Mouse (Mus musculus): ENCODE measurements around the gene I830077J02Rik. TPM values are rescaled to one million over a fixed set of nuclear protein-coding genes. Genes with fewer than 3 reads are reported as not detected.

The I830077J02Rik gene
- polyA plus RNA-seq (2015; fragmentation: Nextera tagmentation; extraction: Ambion mirVana) = 0.18 and 0.71 TPM in 2 replicates

GRCm38 (mm10) chr3:105932240-105933071, at the start of gene I830077J02Rik:
Gene I830077J02Rik (minus strand): TSS chr3:105932664.

GRCm38 (mm10) chr3:105973411-105973810, 40.9 kb upstream of the I830077J02Rik start, which contains the start of gene Ovgp1:
Gene Ovgp1 (plus strand): TSS chr3:105973711.

GRCm38 (mm10) chr3:105959999-105960398, 27.5 kb upstream of the I830077J02Rik start, which contains the start of gene Atp5f1:
Gene Atp5f1 (minus strand): TSS chr3:105960099.

GRCm38 (mm10) chr3:105958974-105959580, 26.6 kb upstream of the I830077J02Rik start, which contains the start of gene Wdr77:
Gene Wdr77 (plus strand): TSS chr3:105959369.

Other genes starting within 250 kb of the I830077J02Rik start
- gene Ddx20, start 245.1 kb downstream of the I830077J02Rik start, polyA plus RNA-seq (2015; fragmentation: Nextera tagmentation; extraction: Ambion mirVana) = 13.8 and 16.1 TPM in 2 replicates
- gene Inka2, start 228.1 kb downstream of the I830077J02Rik start, polyA plus RNA-seq (2015; fragmentation: Nextera tagmentation; extraction: Ambion mirVana) = 11.3 and 11.4 TPM in 2 replicates
- gene Rap1a, start 131.3 kb downstream of the I830077J02Rik start, polyA plus RNA-seq (2015; fragmentation: Nextera tagmentation; extraction: Ambion mirVana) = 79.9 and 94.7 TPM in 2 replicates
- gene Adora3, start 61.8 kb downstream of the I830077J02Rik start, polyA plus RNA-seq (2015; fragmentation: Nextera tagmentation; extraction: Ambion mirVana) = 0.44 and 0.69 TPM in 2 replicates
- gene Tmigd3, start 61.8 kb downstream of the I830077J02Rik start, polyA plus RNA-seq (2015; fragmentation: Nextera tagmentation; extraction: Ambion mirVana) = not detected in 2 replicates
- 79.9 and 92.7 TPM in 2 replicates for gene Wdr77, start 26.7 kb upstream of the I830077J02Rik start, polyA plus RNA-seq (2015; fragmentation: Nextera tagmentation; extraction: Ambion mirVana)
- gene Atp5f1, start 27.4 kb upstream of the I830077J02Rik start, polyA plus RNA-seq (2015; fragmentation: Nextera tagmentation; extraction: Ambion mirVana) = 615 and 658 TPM in 2 replicates
- 4.6 and 5.0 TPM in 2 replicates for gene Ovgp1, start 41.0 kb upstream of the I830077J02Rik start, polyA plus RNA-seq (2015; fragmentation: Nextera tagmentation; extraction: Ambion mirVana)
- gene Pifo, start 82.0 kb upstream of the I830077J02Rik start, polyA plus RNA-seq (2015; fragmentation: Nextera tagmentation; extraction: Ambion mirVana) = 3.8 and 6.8 TPM in 2 replicates
- 0.36 TPM in 1 of 2 replicates, not detected in the other for gene Chil5, start 100.2 kb upstream of the I830077J02Rik start, polyA plus RNA-seq (2015; fragmentation: Nextera tagmentation; extraction: Ambion mirVana)
- 1.4 and 1.7 TPM in 2 replicates for gene Chia1, start 180.6 kb upstream of the I830077J02Rik start, polyA plus RNA-seq (2015; fragmentation: Nextera tagmentation; extraction: Ambion mirVana)
- 0.13 TPM in 1 of 2 replicates, not detected in the other for gene Chil3, start 234.9 kb upstream of the I830077J02Rik start, polyA plus RNA-seq (2015; fragmentation: Nextera tagmentation; extraction: Ambion mirVana)